Mouse (Mus musculus): ENCODE results near the gene Gpr152.

- no peak for TF ChIP-seq MAX (IDR thresholded peaks at IDR 0.05; ENCODE audit: low read length)
- TF ChIP-seq ZNF384 (IDR thresholded peaks at IDR 0.05; ENCODE audit: low read depth, low read length) = no peak
- TF ChIP-seq CTCF (IDR thresholded peaks at IDR 0.05 in 2 of 3, conservative IDR thresholded peaks at IDR 0.05 in 1 of 3; ENCODE audit: control insufficient read depth in 1 of 3, insufficient read depth in 1 of 3, low read depth in 2 of 3, low read length in 3 of 3, poor library complexity in 1 of 3, severe bottlenecking in 1 of 3) = no peak
- no peak for TF ChIP-seq POLR2AphosphoS2 (IDR thresholded peaks at IDR 0.05; ENCODE audit: low read length)
- no peak for TF ChIP-seq E2F4 (IDR thresholded peaks at IDR 0.05; ENCODE audit: borderline replicate concordance, low read depth, low read length)
- no peak for TF ChIP-seq POLR2A (IDR thresholded peaks at IDR 0.05; ENCODE audit: control insufficient read depth in 1 of 2, insufficient read depth in 1 of 2, low read depth in 1 of 2, low read length in 2 of 2, poor library complexity in 1 of 2)
- TF ChIP-seq GABPA (IDR thresholded peaks at IDR 0.05; ENCODE audit: low read depth, low read length) = no peak
- TF ChIP-seq ZKSCAN1 (IDR thresholded peaks at IDR 0.05; ENCODE audit: low read depth, low read length) = no peak
- no peak for TF ChIP-seq HCFC1 (IDR thresholded peaks at IDR 0.05; ENCODE audit: low read depth, low read length)
- no peak for TF ChIP-seq POLR2AphosphoS5 (IDR thresholded peaks at IDR 0.05; ENCODE audit: borderline replicate concordance, low read depth, low read length)
- TF ChIP-seq NRF1 (IDR thresholded peaks at IDR 0.05; ENCODE audit: insufficient read depth, low read depth, low read length, poor library complexity, severe bottlenecking) = no peak
- no peak for TF ChIP-seq MAZ (IDR thresholded peaks at IDR 0.05; ENCODE audit: low read depth, low read length)
- no peak for TF ChIP-seq SMC3 (IDR thresholded peaks at IDR 0.05; ENCODE audit: low read depth, low read length)
- TF ChIP-seq ZC3H11A (IDR thresholded peaks at IDR 0.05; ENCODE audit: low read depth, low read length) = no peak
These were observed 7.4 kb downstream of the Gpr152 start for GRCm38 (mm10) chr19:4147022-4147405.

Data from MEL (cell line).